Mouse (Mus musculus): ENCODE results near the gene Rdh19.
"Not testable (repeated sequence)": the region's sequence is repeated elsewhere in the genome, so short reads cannot be mapped to it uniquely, and the experiment has no call there.

Gene Rdh19

DNA sequence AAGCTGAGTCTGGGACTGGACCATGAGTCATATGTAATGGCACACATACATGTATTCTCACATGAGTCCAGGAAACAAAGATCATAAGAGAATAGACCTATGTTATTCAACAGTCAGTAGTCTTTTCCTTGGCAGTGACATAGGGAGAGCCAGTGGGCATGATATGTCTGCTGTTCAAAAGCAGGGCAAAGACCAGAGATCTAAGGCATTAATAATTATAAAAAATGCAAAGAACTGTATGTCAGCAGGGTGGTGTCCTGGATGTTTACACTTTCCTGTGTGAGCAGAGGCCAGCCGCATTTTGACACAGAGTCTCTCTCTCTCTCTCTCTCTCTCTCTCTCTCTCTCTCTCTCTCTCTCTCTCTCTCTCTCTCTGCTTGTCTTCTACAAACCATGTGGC is at the start of gene Rdh19:
Gene Rdh19 (plus strand): TSS at position 301 of the 400 bp plus-strand sequence.
- no peak for DNase-seq

- DNase-seq: no peak
These were observed 48.8 kb upstream of the Rdh19 start, which contains the start of gene Rdh16 for GRCm38 (mm10) chr10:127800891-127801290. Gene Rdh16, plus strand, starts transcription at chr10:127801152.

DNA sequence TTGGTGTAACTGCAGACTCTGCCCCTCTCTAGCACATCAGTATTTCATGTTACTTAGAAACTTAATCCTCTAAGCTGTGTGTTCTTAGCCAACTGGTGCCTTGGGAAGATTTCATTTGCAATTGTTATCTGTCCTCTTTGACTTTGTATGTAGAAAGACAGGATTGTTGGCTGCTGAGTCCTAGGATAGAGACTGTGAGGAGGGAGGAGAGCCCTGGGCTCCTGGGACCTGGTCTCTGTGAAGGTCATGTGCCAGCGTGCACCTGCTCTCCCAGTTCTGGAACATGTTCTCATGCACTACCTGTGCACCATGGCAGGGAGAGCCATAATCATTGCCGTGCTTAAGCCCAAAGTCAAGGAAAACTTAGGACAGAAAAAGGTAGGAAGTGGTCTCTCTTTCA is 48.1 kb upstream of the Rdh19 start:
- no peak for DNase-seq

- DNase-seq: no peak
These were observed 47.5 kb upstream of the Rdh19 start for GRCm38 (mm10) chr10:127802236-127802635.

- DNase-seq: no peak
These were observed 45.3 kb upstream of the Rdh19 start for GRCm38 (mm10) chr10:127804416-127804815.

GRCm38 (mm10) chr10:127815888-127816287 is 33.8 kb upstream of the Rdh19 start:
- DNase-seq: no peak

- DNase-seq: not testable (repeated sequence)
These were observed 32.3 kb upstream of the Rdh19 start for GRCm38 (mm10) chr10:127817268-127817910.

- DNase-seq: not testable (repeated sequence)
These were observed 27.9 kb upstream of the Rdh19 start for GRCm38 (mm10) chr10:127821806-127822205.

DNA sequence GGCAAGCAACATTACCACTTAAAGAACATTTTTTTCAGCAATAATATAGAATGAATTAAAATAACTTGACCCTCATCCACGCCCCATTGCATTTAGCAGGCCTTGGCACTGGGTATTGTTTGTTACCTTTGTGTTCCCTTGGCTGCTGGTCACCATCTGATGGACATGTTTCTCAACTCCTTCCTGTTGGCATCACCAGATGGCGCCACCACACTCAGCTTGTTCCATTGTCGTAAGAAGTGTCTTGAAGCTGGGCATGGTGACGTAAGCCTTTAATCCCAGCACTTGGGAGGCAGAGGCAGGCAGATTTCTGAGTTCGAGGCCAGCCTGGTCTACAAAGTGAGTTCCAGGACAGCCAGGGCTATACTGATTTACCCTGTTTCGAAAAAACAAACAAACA is 24.3 kb upstream of the Rdh19 start:
- DNase-seq: no peak

DNA sequence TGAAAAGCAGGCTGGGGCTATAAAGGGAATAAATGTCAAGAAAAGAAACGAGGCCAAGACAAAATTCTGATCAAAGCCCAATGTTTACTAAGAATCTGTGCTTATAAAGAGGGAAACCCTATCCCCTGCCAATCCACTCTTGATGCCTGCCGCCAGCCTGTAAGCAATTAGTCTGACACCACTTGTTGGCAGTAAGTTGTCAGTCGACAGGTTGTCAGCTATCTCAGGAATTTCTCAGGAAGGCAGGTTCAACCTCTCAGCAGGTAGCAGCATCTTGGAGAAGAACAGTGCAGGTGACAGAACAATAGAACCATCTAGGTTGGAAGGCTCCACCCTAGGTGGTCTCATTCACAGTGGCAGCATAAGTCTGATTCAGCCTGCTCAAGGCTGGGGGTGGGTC is 20.6 kb upstream of the Rdh19 start:
- DNase-seq: no peak

- DNase-seq: not testable (repeated sequence)
These were observed 15.5 kb upstream of the Rdh19 start for GRCm38 (mm10) chr10:127834186-127834585.

DNA sequence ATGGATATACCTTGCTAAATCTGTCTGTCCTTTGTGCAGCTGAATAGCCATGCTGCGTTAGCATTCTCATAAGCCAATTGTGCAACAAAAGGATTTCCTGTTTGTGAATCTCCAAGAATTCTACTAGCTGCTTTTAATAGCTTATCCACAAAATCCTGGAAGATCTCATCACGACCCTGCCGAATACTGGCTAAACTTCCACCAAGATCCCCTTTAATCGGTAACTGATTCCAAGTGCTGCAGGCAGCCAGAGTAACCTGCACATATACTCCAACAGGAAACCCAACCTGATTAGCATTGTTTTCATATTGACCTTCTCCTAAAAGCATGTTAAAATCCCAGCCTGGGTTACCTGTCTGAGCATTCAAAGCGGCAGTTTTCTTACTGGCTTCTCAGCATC is 14.4 kb upstream of the Rdh19 start:
- no peak for DNase-seq

- not testable (repeated sequence) for DNase-seq
These were observed 11.9 kb upstream of the Rdh19 start for GRCm38 (mm10) chr10:127837793-127838192.

DNA sequence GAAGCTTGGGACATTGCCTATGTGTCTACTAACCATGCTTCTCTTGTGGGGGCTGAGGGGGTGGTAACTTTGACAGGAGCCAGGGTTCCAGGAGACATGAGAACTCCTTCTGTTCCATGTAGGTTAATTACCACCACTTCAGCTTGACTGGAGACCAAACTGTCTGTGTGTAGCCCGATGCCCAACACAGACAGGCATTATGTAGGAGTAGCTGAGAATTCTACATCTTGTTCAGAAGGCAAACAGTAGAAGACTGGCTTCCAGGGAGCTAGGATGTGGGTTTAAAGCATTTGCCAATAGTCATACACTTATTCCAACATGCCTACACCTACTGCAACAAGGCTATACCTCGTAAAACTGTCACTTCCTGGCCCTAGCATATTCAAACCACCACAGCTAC is 11.2 kb upstream of the Rdh19 start:
- peak; percentile 17 for DNase-seq

- DNase-seq: no peak
These were observed 9.0 kb upstream of the Rdh19 start for GRCm38 (mm10) chr10:127840776-127841175.

- DNase-seq: not testable (repeated sequence)
These were observed 3.8 kb upstream of the Rdh19 start for GRCm38 (mm10) chr10:127845945-127846344.

GRCm38 (mm10) chr10:127848089-127848488 is 1.6 kb upstream of the Rdh19 start:
- no peak for DNase-seq

GRCm38 (mm10) chr10:127856376-127856775 is 6.6 kb downstream of the Rdh19 start:
- peak; percentile 19 for DNase-seq

GRCm38 (mm10) chr10:127864931-127865330 is 15.2 kb downstream of the Rdh19 start:
- no peak for DNase-seq

GRCm38 (mm10) chr10:127866232-127866631 is 16.5 kb downstream of the Rdh19 start, which contains the start of gene Rdh16f2:
Gene Rdh16f2, plus strand, starts transcription at chr10:127866474.
- no peak for DNase-seq

GRCm38 (mm10) chr10:127872484-127872883 is 22.8 kb downstream of the Rdh19 start:
- DNase-seq: no peak

- DNase-seq: no peak
These were observed 28.0 kb downstream of the Rdh19 start for GRCm38 (mm10) chr10:127877681-127878080.

- DNase-seq: no peak
These were observed 28.7 kb downstream of the Rdh19 start for GRCm38 (mm10) chr10:127878262-127879057.

- no peak for DNase-seq
These were observed 29.5 kb downstream of the Rdh19 start for GRCm38 (mm10) chr10:127879155-127879688.
